Mouse (Mus musculus) embryo, embryonic 9.5 days (tissue): Measurements from ENCODE around the gene Calcoco2.

Experiments used
- DNase-seq: peaks from one replicate; pipeline ENCODE4 v3.0.0-alpha.2; 2017; ENCODE audit errors: extremely low spot score

The Calcoco2 gene

DNA sequence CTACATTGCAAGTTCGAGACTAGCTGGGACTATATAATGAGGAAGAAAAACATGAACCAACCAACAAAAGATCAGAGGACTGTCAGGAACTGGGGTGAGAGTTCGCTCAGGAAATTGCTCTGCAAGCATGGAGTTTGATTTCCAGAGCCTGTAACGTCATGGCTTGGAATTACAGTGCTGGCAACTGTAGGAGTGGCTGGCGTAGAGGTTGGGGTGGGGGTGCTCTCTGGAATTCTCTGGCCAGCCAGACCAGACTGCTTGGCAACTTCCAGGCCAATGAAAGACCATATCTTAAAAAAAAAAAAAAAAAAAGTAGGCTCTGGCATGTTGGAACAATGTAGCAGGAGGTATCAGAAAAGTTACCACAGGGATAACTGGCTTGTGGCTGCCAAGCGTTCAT lies 31.0 kb downstream of the Calcoco2 start:
- DNase-seq = no peak

GRCm38 (mm10) chr11:96076221-96077105 lies 35.3 kb downstream of the Calcoco2 start:
- no peak for DNase-seq

DNA sequence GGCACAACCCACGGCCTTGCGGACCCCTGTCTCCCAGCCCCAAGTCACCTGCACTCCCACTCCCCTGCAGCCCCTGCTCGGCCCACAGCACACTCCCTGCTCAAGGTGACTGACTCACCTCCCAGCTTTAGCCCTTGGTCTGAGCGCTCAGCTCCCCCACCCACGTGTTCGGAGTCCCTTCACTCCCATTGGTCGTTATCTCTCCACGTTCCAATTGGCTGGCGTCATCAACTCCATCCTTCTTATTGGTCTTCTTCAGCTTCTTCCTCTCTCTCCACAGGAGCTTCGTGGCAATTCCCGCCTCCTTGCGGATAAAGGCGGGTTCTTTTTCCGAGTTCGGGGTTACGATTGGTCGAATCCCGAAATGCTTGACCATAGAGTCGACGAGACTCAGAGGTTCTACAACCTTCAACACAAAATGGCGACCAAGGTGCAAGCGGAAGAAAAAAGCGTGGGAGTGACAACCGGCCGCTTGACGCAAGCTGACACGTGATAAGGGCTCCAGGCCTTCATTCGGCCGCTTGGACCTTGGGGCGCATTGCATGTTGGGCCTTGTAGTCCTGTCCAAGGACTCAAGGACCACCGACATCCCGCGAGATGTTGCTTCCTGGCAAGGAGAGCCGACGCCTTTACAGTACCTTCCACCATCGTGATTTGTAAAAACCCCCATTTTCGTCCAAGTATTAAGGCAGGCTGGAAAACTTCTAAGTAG lies 36.1 kb downstream of the Calcoco2 start, which contains the start of gene Atp5g1:
Atp5g1 (minus strand) TSS at position 162 of the 712 bp plus-strand sequence.
- peak; percentile 98 for DNase-seq

GRCm38 (mm10) chr11:96075177-96075508 lies 36.6 kb downstream of the Calcoco2 start:
- DNase-seq = no peak

- no peak for DNase-seq
These were observed 37.2 kb downstream of the Calcoco2 start for GRCm38 (mm10) chr11:96074351-96075176.

- no peak for DNase-seq
These were observed 38.3 kb downstream of the Calcoco2 start for GRCm38 (mm10) chr11:96073295-96073993.

DNA sequence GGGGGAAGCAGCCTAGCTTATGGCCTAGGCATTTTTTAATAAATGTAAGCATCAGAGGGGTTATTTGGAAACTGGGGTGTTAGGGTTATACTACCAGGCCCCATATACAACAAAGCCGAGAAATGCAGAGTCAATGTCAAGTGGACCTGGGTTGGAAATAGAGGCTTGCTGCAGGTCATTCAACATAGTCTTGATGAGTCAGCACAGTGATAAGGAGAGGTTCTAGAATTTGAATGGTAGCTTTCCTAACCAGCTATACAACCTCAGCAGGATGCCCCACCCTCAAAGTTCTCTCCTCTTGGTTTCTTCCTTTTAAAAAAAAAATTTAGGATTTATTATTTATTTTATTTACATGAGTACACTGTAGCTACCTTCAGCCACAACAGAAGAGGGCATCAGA lies 40.8 kb downstream of the Calcoco2 start:
- DNase-seq = no peak

- DNase-seq = no peak
These were observed 41.4 kb downstream of the Calcoco2 start for GRCm38 (mm10) chr11:96070353-96070752.

- no peak for DNase-seq
These were observed 43.5 kb downstream of the Calcoco2 start for GRCm38 (mm10) chr11:96068231-96068630.

DNA sequence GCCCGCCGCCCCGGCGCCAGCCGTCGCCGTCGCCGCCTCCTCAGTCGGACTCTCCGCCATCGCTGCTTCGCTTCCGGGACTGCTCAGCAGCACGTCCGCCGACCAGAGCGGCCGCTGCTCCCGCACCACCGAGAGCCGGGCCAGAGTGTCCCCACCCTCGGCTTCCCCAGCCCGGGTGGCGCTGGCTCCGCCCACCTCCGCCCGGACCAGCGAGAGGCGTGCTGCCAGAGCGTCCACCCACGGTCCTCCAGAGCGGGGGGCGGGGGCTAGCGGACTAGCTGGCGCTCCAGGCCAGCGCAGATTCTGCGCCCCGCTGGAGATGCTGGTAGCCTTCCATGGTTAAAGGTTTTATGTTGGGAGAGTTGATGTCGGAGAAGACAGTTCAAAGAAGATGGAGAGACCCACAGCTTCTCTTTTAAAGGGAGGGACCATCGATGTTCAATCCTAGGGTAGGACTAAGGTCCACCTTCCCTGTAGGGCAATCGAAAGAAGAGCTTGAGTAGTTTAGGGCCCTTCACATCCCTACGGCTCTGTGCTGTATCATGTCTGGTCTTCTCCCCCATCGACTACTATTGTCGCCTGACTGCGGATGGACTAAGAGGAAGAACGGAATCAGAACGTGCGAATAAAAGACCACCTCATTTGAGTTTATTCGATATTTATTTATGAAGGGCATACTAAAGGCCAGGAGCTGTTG lies 46.4 kb downstream of the Calcoco2 start, which contains the start of gene Ube2z:
Ube2z (minus strand) TSS at position 174 of the 697 bp plus-strand sequence.
- peak; percentile 99 for DNase-seq

DNA sequence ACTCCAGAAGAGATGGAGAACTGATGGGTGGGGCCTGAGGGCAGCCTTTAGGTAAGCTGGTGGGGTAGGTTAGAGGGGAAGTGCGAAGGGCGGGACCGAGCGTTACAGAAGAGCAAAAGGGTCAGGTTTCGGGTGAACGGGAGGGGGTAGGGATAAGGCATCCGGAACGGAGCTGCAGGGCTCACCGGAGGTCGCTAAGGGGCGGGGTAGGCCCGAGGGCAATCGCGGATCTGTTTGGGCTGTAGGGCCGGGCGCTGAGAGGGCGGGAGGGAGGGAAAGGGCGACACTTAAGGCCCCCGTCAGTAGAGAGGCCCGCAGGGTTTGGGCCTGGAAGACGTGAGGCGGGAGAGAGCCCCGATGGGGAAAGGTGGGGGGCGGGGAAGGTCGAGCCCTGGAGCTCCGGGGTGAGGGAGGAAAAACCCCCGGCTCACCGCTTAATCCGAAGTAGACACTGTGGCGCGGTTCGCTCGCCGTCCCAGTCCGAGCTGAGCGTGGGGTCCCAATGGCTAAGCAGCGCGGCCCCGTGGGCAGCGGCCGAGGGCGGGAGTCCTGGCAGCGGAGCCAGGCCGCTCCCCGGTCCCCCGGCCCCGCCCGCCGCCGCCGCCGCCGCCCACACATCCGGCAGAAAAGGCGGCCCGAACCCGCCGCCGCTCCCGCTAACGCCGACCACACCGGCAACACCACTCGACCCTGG lies 47.1 kb downstream of the Calcoco2 start:
- peak; percentile 71 for DNase-seq

- no peak for DNase-seq
These were observed 53.5 kb downstream of the Calcoco2 start for GRCm38 (mm10) chr11:96058309-96058708.

- no peak for DNase-seq
These were observed 60.9 kb downstream of the Calcoco2 start for GRCm38 (mm10) chr11:96050854-96051253.

- DNase-seq = no peak
These were observed 61.8 kb downstream of the Calcoco2 start for GRCm38 (mm10) chr11:96049939-96050338.
